Mouse (Mus musculus) embryonic fibroblast, embryonic 13.5 days (primary cell): ENCODE data around the gene Klf16.

Source experiments
- CTCF ChIP-seq: IDR thresholded peaks from 2 replicates; pipeline ENCODE4 v1.5.1; 2011; ENCODE audit warnings: mild to moderate bottlenecking, control low read depth, low read length, moderate library complexity, borderline replicate concordance; ENCODE audit not compliant: insufficient read depth
- POLR2A ChIP-seq: IDR thresholded peaks from 2 replicates; pipeline ENCODE4 v1.6.1; 2011; ENCODE audit warnings: low read depth, mild to moderate bottlenecking, control low read depth, low read length, moderate library complexity

- TF ChIP-seq CTCF (no peak), POLR2A (no peak)
Measured at GRCm38 (mm10) chr10:80586407-80587304, 9.5 kb upstream of the Klf16 start.
